Mouse (Mus musculus) lung, embryonic 16.5 days (tissue): ENCODE results near the gene Rmi1. TPM values are rescaled to one million over a fixed set of nuclear protein-coding genes. Genes with fewer than 3 reads are reported as not detected.
A peak's percentile ranks its signal among the peaks of the same experiment; 100 is the strongest.
"Not testable (repeated sequence)": the region's sequence is repeated elsewhere in the genome, so short reads cannot be mapped to it uniquely, and the experiment has no call there.

Source experiments
- ATAC-seq: fragments of 200-750 bp; cut with Nextera tagmentation; 2 replicates; pipeline ENCODE4 v1.8.0; 2017; ENCODE audit warnings: low read depth, mild to moderate bottlenecking, moderate library complexity
- H3K27ac ChIP-seq: fragments of 300-500 bp; sonication (generic); 2 replicates; pipeline ENCODE4 v1.5.1; 2014; ENCODE audit warnings: mild to moderate bottlenecking, control low read depth, low read length
- H3K27me3 ChIP-seq: fragments of 300-500 bp; sonication (generic); 2 replicates; pipeline ENCODE4 v1.6.1; 2014; ENCODE audit warnings: low read depth, low read length, mixed read lengths; ENCODE audit not compliant: control insufficient read depth, insufficient read depth
- H3K36me3 ChIP-seq: fragments of 300-500 bp; sonication (generic); 2 replicates; pipeline ENCODE4 v1.6.1; 2014; ENCODE audit warnings: low read length; ENCODE audit not compliant: control insufficient read depth, insufficient read depth
- H3K4me1 ChIP-seq: fragments of 300-500 bp; sonication (generic); replicated peaks from 2 replicates; pipeline ENCODE4 v1.6.1; 2014; ENCODE audit warnings: low read length, mixed read lengths; ENCODE audit not compliant: control insufficient read depth, insufficient read depth
- H3K4me2 ChIP-seq: fragments of 300-500 bp; sonication (generic); 2 replicates; pipeline ENCODE4 v1.6.1; 2014; ENCODE audit warnings: low read depth, low read length, control low read depth
- H3K4me3 ChIP-seq: fragments of 300-500 bp; sonication (generic); 2 replicates; pipeline ENCODE4 v1.5.1; 2014; ENCODE audit warnings: mild to moderate bottlenecking, low read length, control low read depth
- H3K9ac ChIP-seq: fragments of 300-500 bp; sonication (generic); 2 replicates; pipeline ENCODE4 v1.6.1; 2014; ENCODE audit warnings: low read length, control low read depth
- H3K9me3 ChIP-seq: fragments of 300-500 bp; sonication (generic); 2 replicates; pipeline ENCODE4 v1.6.1; 2016; ENCODE audit warnings: low read length; ENCODE audit not compliant: control insufficient read depth
- WGBS: fragments of 180-500 bp; shearing (Covaris S2); extraction: QIAGEN DNeasy Blood & Tissue Kit; methylation state at CpG from one replicate; pipeline ENCODE4 v1.1.7; 2014; 5-methylcytosine and 5-hydroxymethylcytosine counted together
- microRNA counts: library from miRNA; unstranded; fragments of <30 nt; microRNA quantifications from one replicate; lab custom pipeline; 2016
- microRNA-seq: library from miRNA; unstranded; fragments of <30 nt; microRNA quantifications from one replicate; pipeline ENCODE4, GENCODE M21; 2016
- polyA plus RNA-seq: library from polyadenylated mRNA; unstranded; fragments of >200 nt; fragmentation: Nextera tagmentation; extraction: Ambion mirVana; gene quantifications from 2 replicates; pipeline ENCODE4 v1.2.1, GENCODE M21; 2015

Rmi1 gene
- polyA plus RNA-seq, 1 experiment from 2014 or later: 27.0 TPM

DNA sequence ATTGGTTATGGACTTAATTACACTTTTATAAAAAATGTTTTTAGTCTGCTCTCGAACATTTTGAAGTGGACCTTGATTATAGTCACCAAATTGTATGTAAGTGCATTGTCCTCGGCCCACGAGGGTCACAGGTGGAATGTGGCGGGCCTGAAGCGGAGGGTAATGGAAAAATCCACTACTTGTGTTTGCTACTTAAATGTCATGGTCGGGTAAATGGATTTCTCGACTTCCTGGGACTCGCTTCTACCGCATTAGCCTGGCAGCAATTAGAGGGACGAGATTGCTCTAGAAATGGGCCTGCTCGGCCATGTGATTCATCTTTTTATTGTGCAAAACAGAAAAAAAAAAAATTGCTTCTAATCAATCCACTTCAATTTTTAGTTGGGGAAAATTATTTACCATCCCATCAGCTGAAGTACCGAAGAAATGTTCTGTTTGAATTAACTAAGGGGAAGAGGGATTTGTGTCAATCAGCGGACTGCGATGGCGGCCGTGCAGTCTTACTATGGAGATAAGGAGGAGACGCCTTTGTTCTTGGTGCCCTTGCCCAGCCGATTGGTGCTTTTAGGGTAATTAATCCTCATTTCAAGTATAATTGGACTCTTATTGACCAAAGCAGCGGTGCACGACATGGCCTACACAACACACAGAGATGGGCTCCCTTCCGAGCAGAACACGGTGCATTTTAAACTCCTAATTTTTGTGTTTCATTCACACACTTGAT lies 48.6 kb downstream of the Rmi1 start:
- Histone ChIP-seq H3K36me3 (no peaks in the 10 kb centered on the region), H3K27ac (no peak overlapping the region), H3K4me2 (no peak overlapping the region), H3K4me1 (peaks cover 4% of the 10 kb centered on the region; the same call in 1 of the 2 replicates), H3K9me3 (no peaks in the 10 kb centered on the region), H3K27me3 (peaks cover 11% of the 10 kb centered on the region), H3K4me3 (no peak overlapping the region), H3K9ac (no peak overlapping the region)
- ATAC-seq: no peak
- WGBS: 74% methylated on average over 22 of the region's 22 CpGs

- peaks cover 4% of the 10 kb centered on the region; the same call in 1 of the 2 replicates for H3K4me1 ChIP-seq
- H3K27ac ChIP-seq: no peak overlapping the region
- no peak overlapping the region for H3K4me3 ChIP-seq
- H3K9ac ChIP-seq: no peak overlapping the region
- H3K27me3 ChIP-seq: peaks cover 11% of the 10 kb centered on the region
- WGBS: 68% methylated on average over 4 of the region's 4 CpGs
- ATAC-seq: no peak
- no peak overlapping the region for H3K4me2 ChIP-seq
- no peaks in the 10 kb centered on the region for H3K36me3 ChIP-seq
- no peaks in the 10 kb centered on the region for H3K9me3 ChIP-seq
These were observed 50.2 kb downstream of the Rmi1 start for GRCm38 (mm10) chr13:58452246-58452645.

GRCm38 (mm10) chr13:58452651-58453413 lies 50.8 kb downstream of the Rmi1 start:
- H3K4me3 ChIP-seq: peak overlapping the region; percentile 43
- ATAC-seq: peak; percentile 36; the same call in 1 of the 2 replicates
- 12% methylated on average over 32 of the region's 32 CpGs for WGBS
- H3K36me3 ChIP-seq: no peaks in the 10 kb centered on the region
- peaks cover 11% of the 10 kb centered on the region for H3K27me3 ChIP-seq
- H3K27ac ChIP-seq: no peak overlapping the region
- H3K9ac ChIP-seq: peak overlapping the region; percentile 52
- no peaks in the 10 kb centered on the region for H3K9me3 ChIP-seq
- peaks cover 4% of the 10 kb centered on the region; the same call in 1 of the 2 replicates for H3K4me1 ChIP-seq
- H3K4me2 ChIP-seq: peak overlapping the region; percentile 62

DNA sequence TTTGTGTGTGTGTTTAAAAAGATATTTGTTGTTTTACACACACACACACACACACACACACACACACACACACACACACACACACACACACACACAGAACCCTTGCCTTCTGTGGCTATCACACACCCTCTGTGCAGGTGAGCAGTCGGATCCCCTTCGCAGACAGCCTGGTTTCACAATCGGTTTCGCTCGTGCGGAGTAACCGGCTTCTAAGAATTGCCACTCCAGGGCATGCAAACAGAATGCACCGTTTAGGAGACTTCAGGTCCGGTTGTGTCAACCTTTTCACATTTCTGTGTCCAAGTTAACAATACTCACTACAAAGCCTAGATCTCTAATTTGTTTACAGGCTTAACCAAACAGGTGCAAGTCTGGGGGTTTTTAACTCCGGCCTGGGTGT lies 51.5 kb downstream of the Rmi1 start:
- Histone ChIP-seq H3K9me3 (no peaks in the 10 kb centered on the region), H3K36me3 (no peaks in the 10 kb centered on the region), H3K27me3 (peaks cover 11% of the 10 kb centered on the region), H3K9ac (no peak overlapping the region), H3K4me3 (peak overlapping the region; percentile 43), H3K4me2 (peak overlapping the region; percentile 62), H3K4me1 (peaks cover 4% of the 10 kb centered on the region; the same call in 1 of the 2 replicates), H3K27ac (no peak overlapping the region)
- 23% methylated on average over 10 of the region's 10 CpGs for whole genome bisulfite sequencing
- ATAC-seq: no peak

- 44% methylated on average over 10 of the region's 10 CpGs for WGBS
- ATAC-seq: peak; percentile 62
- H3K9ac ChIP-seq: no peak overlapping the region
- H3K36me3 ChIP-seq: no peaks in the 10 kb centered on the region
- peaks cover 4% of the 10 kb centered on the region; the same call in 1 of the 2 replicates for H3K4me1 ChIP-seq
- H3K4me2 ChIP-seq: no peak overlapping the region
- H3K4me3 ChIP-seq: no peak overlapping the region
- no peaks in the 10 kb centered on the region for H3K9me3 ChIP-seq
- H3K27me3 ChIP-seq: peaks cover 11% of the 10 kb centered on the region
- no peak overlapping the region for H3K27ac ChIP-seq
These were observed 54.5 kb downstream of the Rmi1 start for GRCm38 (mm10) chr13:58456547-58456946.

- not testable (repeated sequence) for H3K9me3 ChIP-seq, H3K27ac ChIP-seq, H3K36me3 ChIP-seq, H3K4me3 ChIP-seq, H3K4me1 ChIP-seq, H3K9ac ChIP-seq, ATAC-seq, H3K27me3 ChIP-seq, H3K4me2 ChIP-seq
- 90% methylated on average over 5 of the region's 6 CpGs for WGBS
These were observed 56.8 kb downstream of the Rmi1 start for GRCm38 (mm10) chr13:58458811-58459210.

MicroRNAs encoded within 50 kb of the gene (microRNA counts, 519-probe panel; counts per million panel counts)
- microRNA mmu-miR-7a (lab: Ali Mortazavi, UCI): 2,747 counts per million, percentile 50 among the panel's probes with 10 or more counts

Small RNA genes within 50 kb of the gene (microRNA-seq; reads per million reads assigned to microRNA genes)
- 80.8 reads per million, percentile 49 among the genes with 10 or more reads in this experiment for gene Mir7-1

Other genes with a start within 250 kb of the Rmi1 start
- 37.2 and 41.8 TPM in 2 replicates for gene Idnk, start 244.6 kb upstream of the Rmi1 start, polyA plus RNA-seq
- 81.0 and 87.8 TPM in 2 replicates for gene Ubqln1, start 186.6 kb upstream of the Rmi1 start, polyA plus RNA-seq
- gene Gkap1, start 126.5 kb upstream of the Rmi1 start, polyA plus RNA-seq: 16.5 and 19.8 TPM in 2 replicates
- gene Kif27, start 43.1 kb upstream of the Rmi1 start, polyA plus RNA-seq: 1.4 and 1.6 TPM in 2 replicates
- 31.2 and 32.3 TPM in 2 replicates for gene 2210016F16Rik, start 17.0 kb upstream of the Rmi1 start, polyA plus RNA-seq
- gene Hnrnpk, start 1.1 kb downstream of the Rmi1 start, polyA plus RNA-seq: 1,519 and 1,646 TPM in 2 replicates
- gene Slc28a3, start 208.6 kb downstream of the Rmi1 start, polyA plus RNA-seq: 0.08 TPM in 1 of 2 replicates, not detected in the other